Mouse (Mus musculus) midbrain, embryonic 14.5 days (tissue): Measurements from ENCODE around the gene Eml2. TPM values are rescaled to one million over a fixed set of nuclear protein-coding genes. Genes with fewer than 3 reads are reported as not detected.
A peak's percentile ranks its signal among the peaks of the same experiment; 100 is the strongest.

Experiments
- ATAC-seq: fragments of 200-750 bp; cut with Nextera tagmentation; 2 replicates; pipeline ENCODE4 v1.8.0; 2017; ENCODE audit warnings: moderate number of reproducible peaks, moderate library complexity; ENCODE audit not compliant: low FRiP score, low TSS enrichment
- DNase-seq: peaks from one replicate; pipeline ENCODE4 v3.0.0-alpha.2; 2015
- H3K27ac ChIP-seq: fragments of 300-500 bp; sonication (generic); replicated peaks from 2 replicates; pipeline ENCODE4 v1.5.1; 2014; ENCODE audit warnings: mild to moderate bottlenecking, low read depth, low read length, moderate library complexity
- H3K27me3 ChIP-seq: fragments of 300-500 bp; sonication (generic); 2 replicates; pipeline ENCODE4 v1.6.1; 2014; ENCODE audit warnings: low read length, control low read depth, mixed read lengths; ENCODE audit not compliant: control insufficient read depth, insufficient read depth
- H3K36me3 ChIP-seq: fragments of 300-500 bp; sonication (generic); 2 replicates; pipeline ENCODE4 v1.6.1; 2014; ENCODE audit warnings: low read length, control low read depth; ENCODE audit not compliant: control insufficient read depth, insufficient read depth
- H3K4me1 ChIP-seq: fragments of 300-500 bp; sonication (generic); 2 replicates; pipeline ENCODE4 v1.6.1; 2014; ENCODE audit warnings: mild to moderate bottlenecking, antibody characterized with exemption, low read length, control low read depth; ENCODE audit not compliant: control insufficient read depth, insufficient read depth
- H3K4me2 ChIP-seq: fragments of 300-500 bp; sonication (generic); 2 replicates; pipeline ENCODE4 v1.6.1; 2014; ENCODE audit warnings: mild to moderate bottlenecking, low read length, moderate library complexity
- H3K4me3 ChIP-seq: fragments of 300-500 bp; sonication (generic); replicated peaks from 2 replicates; pipeline ENCODE4 v1.5.1; 2014; ENCODE audit warnings: low read depth, low read length
- H3K9ac ChIP-seq: fragments of 300-500 bp; sonication (generic); replicated peaks from 2 replicates; pipeline ENCODE4 v1.6.1; 2014; ENCODE audit warnings: mild to moderate bottlenecking, low read length, moderate library complexity
- H3K9me3 ChIP-seq: fragments of 300-500 bp; sonication (generic); 2 replicates; pipeline ENCODE4 v1.6.1; 2016; ENCODE audit warnings: low read length, control low read depth, mixed read lengths; ENCODE audit not compliant: control insufficient read depth
- WGBS: fragments of 180-500 bp; shearing (Covaris S2); extraction: QIAGEN DNeasy Blood & Tissue Kit; methylation state at CpG from one replicate; pipeline ENCODE4 v1.1.7; 2014; 5-methylcytosine and 5-hydroxymethylcytosine counted together
- polyA plus RNA-seq: library from polyadenylated mRNA; unstranded; fragments of >200 nt; fragmentation: Nextera tagmentation; extraction: Ambion mirVana; gene quantifications from 2 replicates; pipeline ENCODE4 v1.2.1, GENCODE M21; 2014

Gene Eml2
- polyA plus RNA-seq, 1 experiment from 2014 or later: 2.6 TPM

DNA sequence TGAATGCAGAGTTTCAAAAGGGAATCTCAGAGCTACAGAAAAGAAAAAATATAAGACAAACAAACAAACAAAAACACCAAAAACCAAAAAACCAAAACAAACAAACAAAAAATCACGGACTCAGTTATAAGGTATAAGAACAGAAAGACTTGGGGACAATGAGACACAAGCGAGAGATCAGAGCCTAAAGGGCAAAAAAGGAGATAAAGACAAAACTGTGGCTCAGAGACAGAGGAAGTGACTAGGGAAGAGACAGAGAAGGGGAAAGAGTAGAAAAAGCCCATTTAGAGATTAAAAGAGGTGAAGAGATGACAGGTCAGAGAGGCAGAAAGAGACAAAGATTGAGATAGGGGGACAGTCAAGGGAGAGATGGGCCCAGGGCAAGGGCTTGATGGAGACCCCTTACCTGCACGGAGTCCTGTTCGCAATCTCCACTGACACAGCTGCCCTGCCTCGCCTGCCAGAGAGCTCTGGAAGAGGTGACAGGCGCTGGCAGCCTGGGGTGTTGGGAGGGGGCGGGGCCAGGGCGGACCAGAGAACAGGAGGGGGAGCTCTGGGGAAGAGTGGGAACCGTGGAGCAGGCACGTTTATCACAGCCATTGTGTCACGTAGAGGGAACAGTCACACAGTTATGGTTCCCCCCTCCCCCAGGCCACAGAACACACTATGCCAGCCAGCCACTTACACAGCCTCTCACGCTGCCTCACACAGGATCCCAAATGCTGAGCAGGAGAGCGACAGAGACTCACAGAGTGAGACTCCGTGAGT, 10.4 kb upstream of the Eml2 start, which contains the start of gene Gipr:
TSS of gene Gipr (minus strand) at position 472 of the 768 bp plus-strand sequence.
- DNase-seq (peak; percentile 64), ATAC-seq (0 out of 2 replicates have a peak, but pooled peaks have one; percentile 29)
- peaks cover 13% of the 10 kb centered on the region for H3K4me1 ChIP-seq
- H3K4me2 ChIP-seq: peak within 1 kb of the TSS; percentile 29
- H3K27me3 ChIP-seq: peaks cover 5% of the 10 kb centered on the region; the same call in 1 of the 2 replicates
- no peaks in the 10 kb centered on the region for H3K9me3 ChIP-seq
- peak within 1 kb of the TSS; percentile 36; the same call in 1 of the 2 replicates for H3K9ac ChIP-seq
- H3K27ac ChIP-seq: no peak within 1 kb of the TSS
- 0 out of 2 replicates have a peak within 1 kb of the TSS, but pooled peaks have one; percentile 1 for H3K4me3 ChIP-seq
- H3K36me3 ChIP-seq: no peaks in the 10 kb centered on the region
- 13% methylated on average over 14 of the region's 14 CpGs for WGBS

DNA sequence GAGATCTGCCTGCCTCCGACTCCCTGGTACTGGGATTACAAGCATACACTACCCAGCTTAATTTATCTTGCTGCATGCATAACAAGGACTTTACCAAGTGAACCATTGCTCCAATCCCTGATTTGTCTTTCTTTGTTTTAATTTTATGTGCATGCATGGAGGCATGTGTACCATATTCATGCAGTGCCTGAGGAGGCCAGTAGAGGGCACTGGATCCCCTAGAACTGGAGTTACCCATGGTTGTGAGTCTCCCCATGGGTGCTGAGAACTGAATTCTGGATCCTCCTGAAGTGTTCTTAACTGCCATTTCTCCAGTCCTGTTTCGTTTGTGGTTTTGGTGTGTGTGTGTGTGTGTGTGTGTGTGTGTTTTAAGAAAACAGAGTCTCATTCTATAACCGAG, 9.2 kb upstream of the Eml2 start:
- no peak overlapping the region for H3K4me2 ChIP-seq
- no peak for ATAC-seq
- WGBS: 89% methylated on average over 3 of the region's 3 CpGs
- no peak overlapping the region for H3K4me3 ChIP-seq
- no peak overlapping the region for H3K27ac ChIP-seq
- H3K4me1 ChIP-seq: peaks cover 17% of the 10 kb centered on the region
- H3K9ac ChIP-seq: no peak overlapping the region
- H3K27me3 ChIP-seq: peaks cover 5% of the 10 kb centered on the region; the same call in 1 of the 2 replicates
- no peaks in the 10 kb centered on the region for H3K9me3 ChIP-seq
- H3K36me3 ChIP-seq: no peaks in the 10 kb centered on the region
- no peak for DNase-seq

DNA sequence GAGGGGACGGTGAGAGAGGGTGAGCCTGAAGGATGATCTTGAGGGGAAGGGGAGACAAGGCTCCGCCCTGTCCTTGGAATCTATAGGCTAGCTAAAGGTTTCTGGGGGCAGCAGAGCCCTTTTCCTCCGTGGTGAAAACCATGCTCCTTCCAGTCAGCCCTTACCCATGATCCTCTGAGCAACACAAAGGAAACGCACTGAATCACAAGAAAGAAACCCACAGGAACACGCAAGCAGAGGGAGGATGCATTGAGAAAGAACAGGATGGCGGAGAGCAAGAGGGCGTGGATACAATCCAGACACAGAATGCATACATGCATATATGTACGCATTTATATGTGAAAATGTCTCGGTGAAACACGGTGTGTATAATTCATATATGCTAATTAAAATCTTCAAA, 6.7 kb upstream of the Eml2 start:
- Histone ChIP-seq H3K4me3 (no peak overlapping the region), H3K4me1 (peaks cover 15% of the 10 kb centered on the region), H3K27me3 (peaks cover 5% of the 10 kb centered on the region; the same call in 1 of the 2 replicates), H3K9me3 (no peaks in the 10 kb centered on the region), H3K36me3 (no peaks in the 10 kb centered on the region), H3K27ac (peak overlapping the region; percentile 58), H3K4me2 (no peak overlapping the region), H3K9ac (no peak overlapping the region)
- WGBS: 52% methylated on average over 10 of the region's 10 CpGs
- DNase-seq: no peak
- ATAC-seq: no peak

DNA sequence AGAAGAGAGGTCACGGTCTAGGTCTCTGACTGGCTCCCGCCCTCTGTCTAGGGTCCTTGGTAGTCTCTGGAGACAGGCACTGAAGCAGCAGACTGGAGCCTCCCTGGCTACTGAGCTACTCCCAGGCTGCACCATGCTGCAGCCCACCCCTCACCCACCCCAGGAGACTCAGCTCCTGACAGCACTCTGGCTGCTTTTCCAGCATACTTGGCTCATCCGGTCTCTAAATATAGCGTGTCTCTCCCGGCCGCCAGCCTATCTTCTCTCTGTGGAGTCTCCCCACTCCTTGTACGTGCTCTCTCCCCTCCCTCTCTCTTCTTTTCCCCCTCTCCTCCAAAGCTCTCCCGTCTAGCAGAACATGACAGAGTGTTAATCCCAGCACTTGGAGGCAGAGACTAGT, 6.1 kb upstream of the Eml2 start:
- H3K4me2 ChIP-seq: no peak overlapping the region
- H3K9ac ChIP-seq: no peak overlapping the region
- DNase-seq: no peak
- no peak for ATAC-seq
- no peaks in the 10 kb centered on the region for H3K36me3 ChIP-seq
- H3K27me3 ChIP-seq: no peaks in the 10 kb centered on the region
- H3K4me3 ChIP-seq: no peak overlapping the region
- H3K4me1 ChIP-seq: peaks cover 8% of the 10 kb centered on the region
- WGBS: 55% methylated on average over 8 of the region's 8 CpGs
- peak overlapping the region; percentile 58 for H3K27ac ChIP-seq
- no peaks in the 10 kb centered on the region for H3K9me3 ChIP-seq

DNA sequence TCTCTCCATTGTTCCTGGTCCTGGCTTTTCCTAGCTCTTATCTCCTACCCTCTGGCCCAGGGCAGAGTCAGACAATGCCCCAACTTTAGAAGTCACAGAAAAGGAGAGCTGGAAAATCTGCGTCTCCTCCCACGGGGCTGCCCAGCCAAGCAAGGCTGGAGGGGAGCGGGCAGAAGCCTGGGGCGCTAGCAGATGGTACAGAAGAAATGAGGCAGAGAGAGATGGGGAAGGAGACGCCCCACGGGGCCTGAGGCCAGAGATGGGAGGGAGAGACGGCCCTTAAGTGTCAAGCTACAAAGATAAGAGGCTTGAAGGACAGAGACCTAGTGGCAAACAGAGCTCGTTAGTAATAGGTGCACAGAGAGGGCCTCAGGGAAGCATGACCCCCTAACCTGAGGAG, 4.4 kb upstream of the Eml2 start:
- no peak for ATAC-seq
- Histone ChIP-seq H3K36me3 (no peaks in the 10 kb centered on the region), H3K27me3 (no peaks in the 10 kb centered on the region), H3K9ac (no peak overlapping the region), H3K4me2 (no peak overlapping the region), H3K9me3 (no peaks in the 10 kb centered on the region), H3K4me1 (peaks cover 4% of the 10 kb centered on the region), H3K4me3 (no peak overlapping the region), H3K27ac (peak overlapping the region; percentile 28)
- 43% methylated on average over 8 of the region's 8 CpGs for WGBS
- DNase-seq: no peak

- H3K27ac ChIP-seq: no peak overlapping the region
- no peak for ATAC-seq
- H3K4me2 ChIP-seq: peak overlapping the region; percentile 41
Observed at GRCm38 (mm10) chr7:19172874-19173273, 3.3 kb upstream of the Eml2 start.

GRCm38 (mm10) chr7:19176516-19176947, 311 bp downstream of the Eml2 start:
- Histone ChIP-seq H3K9ac (peak overlapping the region; percentile 77), H3K4me3 (peak overlapping the region; percentile 69), H3K36me3 (peaks cover 7% of the 10 kb centered on the region), H3K4me1 (peaks cover 28% of the 10 kb centered on the region), H3K27ac (peak overlapping the region; percentile 82), H3K4me2 (peak overlapping the region; percentile 80), H3K9me3 (0 out of 2 replicates have a peak, but pooled peaks cover 3% of the 10 kb centered on the region), H3K27me3 (peaks cover 28% of the 10 kb centered on the region; the same call in 1 of the 2 replicates)
- no peak for DNase-seq
- peak; percentile 46 for ATAC-seq
- 2% methylated on average over 21 of the region's 21 CpGs for WGBS

More at GRCm38 (mm10) chr7:19172874-19173273, 3.3 kb upstream of the Eml2 start:
- no peaks in the 10 kb centered on the region for H3K36me3 ChIP-seq
- H3K27me3 ChIP-seq: peaks cover 8% of the 10 kb centered on the region; the same call in 1 of the 2 replicates
- H3K9ac ChIP-seq: no peak overlapping the region; the same call in 1 of the 2 replicates
- DNase-seq: peak; percentile 93
- no peaks in the 10 kb centered on the region for H3K9me3 ChIP-seq
- H3K4me3 ChIP-seq: peak overlapping the region; percentile 17
- 2% methylated on average over 17 of the region's 17 CpGs for WGBS
- H3K4me1 ChIP-seq: peaks cover 15% of the 10 kb centered on the region

- 64% methylated on average over 7 of the region's 7 CpGs for WGBS
- ATAC-seq (no peak), DNase-seq (no peak)
- peak overlapping the region; percentile 77 for H3K9ac ChIP-seq
- peak overlapping the region; percentile 80 for H3K4me2 ChIP-seq
- H3K4me1 ChIP-seq: peaks cover 25% of the 10 kb centered on the region
- peaks cover 12% of the 10 kb centered on the region for H3K36me3 ChIP-seq
- 0 out of 2 replicates have a peak, but pooled peaks cover 3% of the 10 kb centered on the region for H3K9me3 ChIP-seq
- peaks cover 28% of the 10 kb centered on the region; the same call in 1 of the 2 replicates for H3K27me3 ChIP-seq
- peak overlapping the region; percentile 69 for H3K4me3 ChIP-seq
- no peak overlapping the region for H3K27ac ChIP-seq
Observed at GRCm38 (mm10) chr7:19177216-19177615, 995 bp downstream of the Eml2 start.
